Mouse (Mus musculus) layer of hippocampus, postnatal 36 days (tissue): Measurements from ENCODE around the gene Ackr1. TPM values are rescaled to one million over a fixed set of nuclear protein-coding genes. Genes with fewer than 3 reads are reported as not detected.

Experiments used
- DNase-seq, 2 experiments: peaks; one replicate each; pipeline ENCODE4 v3.0.0; 2022
- total RNA-seq, 2 experiments: library from RNA; stranded (reverse); gene quantifications; 2 replicates each; pipeline ENCODE4 v1.2.3; 2021

Ackr1 gene
- total RNA-seq: 10 to 100 TPM; 73.7 to 76.2 TPM

GRCm38 (mm10) chr1:173333312-173334253, at the start of gene Ackr1:
TSS of gene Ackr1 (minus strand) at chr1:173333750.
- no peak for DNase-seq

DNA sequence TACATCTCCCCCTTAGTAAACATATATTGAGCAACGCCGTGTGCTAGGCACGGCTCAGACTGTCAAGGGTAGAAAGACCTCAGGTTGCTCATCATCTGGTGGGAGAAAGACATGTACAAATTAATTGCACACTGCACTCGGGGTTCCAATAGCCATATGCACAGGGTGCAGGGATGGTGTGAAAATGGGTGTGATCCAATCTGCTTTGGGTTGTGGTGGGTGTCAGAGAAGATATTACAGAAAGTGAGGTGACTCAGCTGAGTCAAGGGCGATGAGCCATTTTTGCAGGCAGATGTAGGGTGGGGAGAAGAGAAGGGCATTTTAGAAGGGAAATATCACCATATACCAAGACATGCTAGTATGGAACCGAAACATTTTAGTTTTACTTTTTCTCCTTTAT, 47.9 kb upstream of the Ackr1 start:
- DNase-seq: no peak

- DNase-seq: peak; percentile 68 to 77
Observed at GRCm38 (mm10) chr1:173377380-173378112, 44.0 kb upstream of the Ackr1 start.

DNA sequence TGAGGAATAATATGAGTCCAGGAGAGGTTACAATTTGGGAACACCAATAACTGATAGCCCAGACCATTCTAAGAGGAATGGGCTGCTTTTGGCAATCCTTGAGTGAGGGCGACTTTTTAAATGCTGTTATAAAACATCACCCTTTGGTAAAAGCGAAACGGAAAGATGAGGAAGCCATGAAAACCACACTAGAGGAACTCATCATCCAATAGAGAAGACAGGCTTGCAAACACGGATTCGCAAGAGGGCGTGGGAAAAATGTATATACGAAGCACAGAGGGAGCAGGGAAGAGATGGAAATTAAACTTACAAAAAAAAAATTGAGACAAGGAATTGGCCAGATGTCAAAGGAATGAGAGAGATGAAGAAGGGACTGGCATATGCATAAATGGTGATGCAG, 40.5 kb upstream of the Ackr1 start:
- no peak for DNase-seq

- no peak for DNase-seq
Observed at GRCm38 (mm10) chr1:173371586-173371985, 38.0 kb upstream of the Ackr1 start.

DNA sequence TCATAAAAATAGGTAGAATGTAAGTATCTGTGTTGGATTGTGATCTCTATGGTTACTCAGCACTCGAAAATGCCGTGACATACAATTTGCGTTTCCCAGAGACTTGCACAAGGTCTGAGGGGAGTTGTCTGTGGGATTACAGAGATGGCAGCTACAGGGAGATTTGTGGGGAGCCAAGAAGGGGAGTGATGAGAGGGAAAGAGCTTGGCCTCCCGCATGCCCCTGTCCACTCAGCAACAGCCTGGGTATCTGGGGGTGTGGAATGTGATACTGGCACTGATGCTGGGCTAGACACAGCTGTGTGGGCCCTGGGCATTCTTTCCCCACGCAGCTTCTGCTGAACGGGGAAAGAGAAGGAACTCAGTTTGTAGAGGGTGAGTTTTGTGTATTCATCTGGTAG, 36.9 kb upstream of the Ackr1 start:
- DNase-seq: no peak

- DNase-seq: no peak
Observed at GRCm38 (mm10) chr1:173369611-173370010, 36.1 kb upstream of the Ackr1 start.

DNA sequence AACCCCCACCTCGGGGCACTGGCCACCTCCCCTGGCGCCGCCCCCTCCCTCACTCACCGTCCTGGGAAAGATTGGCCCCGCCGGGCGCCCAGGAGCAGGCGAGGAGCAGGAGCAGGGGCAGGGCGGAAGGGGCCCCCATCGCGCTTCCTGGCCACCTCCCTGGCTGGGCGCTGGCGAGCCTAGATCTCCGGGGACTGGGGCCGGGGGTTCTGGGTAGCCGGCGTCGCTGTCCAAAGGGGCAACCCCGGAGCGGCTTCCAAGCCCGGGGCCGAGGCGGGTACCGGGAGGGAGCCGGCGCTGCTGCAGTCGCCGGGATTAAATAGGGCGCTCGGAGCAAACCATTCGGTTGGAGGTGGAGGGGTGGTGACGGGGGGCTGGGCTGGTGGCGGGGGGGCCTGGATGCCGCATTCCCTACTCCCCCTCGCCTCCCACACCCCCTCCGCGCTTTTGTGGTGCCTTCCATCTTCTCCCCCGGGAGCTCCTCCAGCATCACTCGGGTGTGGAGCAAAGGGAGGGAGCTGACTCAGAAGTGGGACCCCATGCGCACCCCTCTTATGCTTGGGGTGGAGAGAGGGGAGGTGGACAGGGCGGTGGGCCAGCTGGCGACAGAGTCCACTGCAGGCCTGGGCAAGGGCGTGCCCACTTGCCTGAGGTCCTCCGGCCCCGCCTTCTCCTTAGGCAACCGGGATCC, 34.0 kb upstream of the Ackr1 start, which contains the start of gene Cadm3:
Gene Cadm3, minus strand, starts transcription at position 340 of the 691 bp plus-strand sequence.
- DNase-seq: peak; percentile 78 to 79

GRCm38 (mm10) chr1:173366701-173367355, 33.3 kb upstream of the Ackr1 start:
- peak; percentile 45 to 54 for DNase-seq

GRCm38 (mm10) chr1:173365970-173366409, 32.4 kb upstream of the Ackr1 start:
- DNase-seq: no peak

DNA sequence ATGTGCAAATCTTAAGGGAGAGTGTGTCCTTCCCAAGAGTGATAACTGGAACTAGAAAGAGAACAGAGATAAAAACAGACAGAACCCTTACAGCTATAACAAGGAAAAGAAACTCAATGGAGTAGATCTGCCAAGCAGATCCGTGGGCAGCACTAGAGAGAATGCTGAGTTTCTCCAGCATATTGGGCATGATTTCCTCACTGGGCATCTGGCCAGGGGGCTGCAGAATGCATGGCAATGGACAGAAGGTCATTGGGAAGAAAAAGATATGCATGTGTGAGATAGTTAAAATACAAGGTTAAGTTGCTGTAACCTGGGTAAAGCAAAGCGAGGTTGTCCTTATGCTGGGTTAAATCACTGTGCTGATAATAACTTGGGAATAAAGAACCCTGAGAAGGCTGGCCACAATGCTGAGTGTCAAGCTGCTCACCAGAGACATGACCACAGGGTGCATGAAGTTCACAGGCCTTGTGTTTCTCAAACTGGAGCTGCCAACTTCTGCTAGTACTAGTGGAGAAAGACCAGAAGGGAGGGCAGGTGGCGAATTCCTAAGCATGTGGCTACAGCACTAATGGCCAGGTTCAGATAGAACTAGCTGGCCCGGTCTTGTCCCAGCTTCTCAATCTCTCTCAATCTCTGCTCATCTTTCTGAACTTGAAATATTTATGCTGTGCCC, 30.7 kb upstream of the Ackr1 start:
- no peak for DNase-seq

GRCm38 (mm10) chr1:173363436-173363835, 29.9 kb upstream of the Ackr1 start:
- no peak for DNase-seq

GRCm38 (mm10) chr1:173361651-173362050, 28.1 kb upstream of the Ackr1 start:
- no peak for DNase-seq

GRCm38 (mm10) chr1:173359590-173360290, 26.2 kb upstream of the Ackr1 start:
- DNase-seq: no peak

GRCm38 (mm10) chr1:173357799-173358198, 24.2 kb upstream of the Ackr1 start:
- peak in 1 of 2 experiments; percentile 42 for DNase-seq

DNA sequence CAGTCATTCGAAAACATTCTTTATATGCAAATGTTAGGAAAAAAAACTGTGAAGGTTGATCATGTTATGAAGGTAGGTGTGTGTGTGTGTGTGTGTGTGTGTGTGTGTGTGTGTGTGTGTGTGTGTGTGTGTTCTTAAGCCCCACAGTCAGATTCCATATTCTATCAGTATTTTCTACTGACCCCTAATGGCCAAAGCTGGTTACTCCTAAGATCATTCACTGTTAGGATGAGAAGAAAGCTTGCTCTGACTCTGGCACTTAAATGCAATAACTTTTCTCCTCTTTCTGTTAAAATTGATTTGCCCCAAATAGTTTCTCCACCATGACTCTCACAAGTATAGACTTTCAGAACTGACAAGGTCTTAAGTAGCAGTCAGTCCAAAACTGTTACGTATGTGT, 23.1 kb upstream of the Ackr1 start:
- DNase-seq: no peak

DNA sequence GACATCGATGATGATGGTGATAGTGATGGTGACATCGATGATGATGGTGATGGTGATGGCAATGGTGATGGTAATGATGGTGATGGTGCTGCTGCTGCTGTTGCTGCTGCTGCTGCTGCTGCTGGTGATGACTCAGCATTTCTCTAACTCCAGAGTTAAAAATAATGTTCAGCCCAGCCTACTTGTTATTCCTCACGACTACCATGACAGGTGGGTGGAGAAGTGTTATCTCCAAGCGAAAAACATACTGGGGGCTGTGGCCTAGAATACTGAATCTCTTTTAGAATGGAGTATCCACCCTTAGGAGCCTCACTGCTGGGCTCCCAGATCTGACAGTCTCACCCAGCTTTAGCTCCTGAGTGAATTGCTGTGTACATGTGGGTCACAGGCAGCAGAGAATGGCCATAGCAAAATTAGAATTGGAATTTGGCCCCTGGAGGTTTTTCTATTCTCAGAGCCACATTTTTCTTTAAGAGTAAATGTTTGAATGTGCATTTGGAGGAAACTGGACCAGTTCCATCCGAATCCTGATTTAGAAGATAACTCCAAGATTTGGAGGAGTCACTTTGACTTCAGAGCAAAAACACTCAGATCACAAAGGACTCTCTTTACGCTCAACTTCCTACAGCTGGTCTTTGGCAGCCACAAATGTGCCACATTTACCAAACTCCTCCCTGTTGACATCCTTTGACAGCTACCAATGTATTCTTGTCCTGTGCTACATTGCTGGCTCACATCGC, 21.7 kb upstream of the Ackr1 start:
- DNase-seq: no peak

GRCm38 (mm10) chr1:173350372-173350957, 16.9 kb upstream of the Ackr1 start, which contains the start of gene Aim2:
TSS of gene Aim2 (plus strand) at chr1:173350879.
- DNase-seq: no peak

- no peak for DNase-seq
Observed at GRCm38 (mm10) chr1:173349946-173350345, 16.4 kb upstream of the Ackr1 start.

GRCm38 (mm10) chr1:173349192-173349591, 15.6 kb upstream of the Ackr1 start:
- DNase-seq: no peak
